Mouse (Mus musculus) hindbrain, embryonic 13.5 days (tissue): ENCODE results near the gene Auts2. TPM values are rescaled to one million over a fixed set of nuclear protein-coding genes. Genes with fewer than 3 reads are reported as not detected.

Source experiments
- ATAC-seq: fragments of 200-750 bp; cut with Nextera tagmentation; 2 replicates; pipeline ENCODE4 v1.8.0; 2017; ENCODE audit warnings: moderate TSS enrichment; ENCODE audit not compliant: low FRiP score
- H3K27ac ChIP-seq: fragments of 300-500 bp; sonication (generic); 2 replicates; pipeline ENCODE4 v1.5.1; 2015; ENCODE audit warnings: inconsistent platforms, mild to moderate bottlenecking, moderate library complexity
- H3K27me3 ChIP-seq: fragments of 300-500 bp; sonication (generic); 2 replicates; pipeline ENCODE4 v1.6.1; 2015; ENCODE audit warnings: mild to moderate bottlenecking, inconsistent platforms
- H3K36me3 ChIP-seq: fragments of 300-500 bp; sonication (generic); 2 replicates; pipeline ENCODE4 v1.6.1; 2015; ENCODE audit warnings: mild to moderate bottlenecking, inconsistent platforms
- H3K4me1 ChIP-seq: fragments of 300-500 bp; sonication (generic); replicated peaks from 2 replicates; pipeline ENCODE4 v1.6.1; 2015; ENCODE audit warnings: inconsistent platforms
- H3K4me2 ChIP-seq: fragments of 300-500 bp; sonication (generic); 2 replicates; pipeline ENCODE4 v1.6.1; 2015; ENCODE audit warnings: inconsistent platforms, mild to moderate bottlenecking, moderate library complexity
- H3K4me3 ChIP-seq: fragments of 300-500 bp; sonication (generic); 2 replicates; pipeline ENCODE4 v1.5.1; 2015; ENCODE audit warnings: mild to moderate bottlenecking, inconsistent platforms
- H3K9ac ChIP-seq: fragments of 300-500 bp; sonication (generic); 2 replicates; pipeline ENCODE4 v1.6.1; 2015; ENCODE audit warnings: mild to moderate bottlenecking, inconsistent platforms
- H3K9me3 ChIP-seq: fragments of 300-500 bp; sonication (generic); 2 replicates; pipeline ENCODE4 v1.6.1; 2016; ENCODE audit warnings: inconsistent platforms
- WGBS: fragments of 180-500 bp; shearing (Covaris S2); methylation state at CpG from one replicate; pipeline ENCODE4 v1.1.7; 2015; 5-methylcytosine and 5-hydroxymethylcytosine counted together
- polyA plus RNA-seq: library from polyadenylated mRNA; unstranded; fragments of >200 nt; fragmentation: Nextera tagmentation; extraction: Ambion mirVana; gene quantifications from 2 replicates; pipeline ENCODE4 v1.2.1, GENCODE M21; 2015

Auts2 gene
- polyA plus RNA-seq, 1 experiment from 2014 or later: 89.9 TPM

- peaks cover 24% of the 10 kb centered on the region for H3K4me1 ChIP-seq
- H3K9me3 ChIP-seq: no peaks in the 10 kb centered on the region
- H3K27ac ChIP-seq: peak overlapping the region; percentile 9; the same call in 1 of the 2 replicates
- 78% methylated on average over 7 of the region's 7 CpGs for WGBS
- H3K4me2 ChIP-seq: no peak overlapping the region
- no peaks in the 10 kb centered on the region for H3K27me3 ChIP-seq
- no peak for ATAC-seq
- no peaks in the 10 kb centered on the region for H3K36me3 ChIP-seq
- H3K9ac ChIP-seq: no peak overlapping the region
- no peak overlapping the region for H3K4me3 ChIP-seq
These were observed 534.4 kb downstream of the Auts2 start for GRCm38 (mm10) chr5:132008703-132009222.

- 79% methylated on average over 4 of the region's 4 CpGs for WGBS
- Histone ChIP-seq H3K27me3 (no peaks in the 10 kb centered on the region), H3K4me2 (no peak overlapping the region), H3K27ac (no peak overlapping the region), H3K36me3 (no peaks in the 10 kb centered on the region), H3K4me3 (no peak overlapping the region), H3K4me1 (peaks cover 20% of the 10 kb centered on the region), H3K9me3 (no peaks in the 10 kb centered on the region), H3K9ac (no peak overlapping the region)
- no peak for ATAC-seq
These were observed 535.2 kb downstream of the Auts2 start for GRCm38 (mm10) chr5:132007907-132008306.

- Histone ChIP-seq H3K4me3 (no peak overlapping the region), H3K4me1 (peaks cover 25% of the 10 kb centered on the region), H3K36me3 (no peaks in the 10 kb centered on the region), H3K27ac (no peak overlapping the region), H3K4me2 (no peak overlapping the region), H3K9me3 (no peaks in the 10 kb centered on the region), H3K27me3 (no peaks in the 10 kb centered on the region), H3K9ac (no peak overlapping the region)
- 70% methylated on average over 12 of the region's 12 CpGs for WGBS
- no peak for ATAC-seq
These were observed 550.4 kb downstream of the Auts2 start for GRCm38 (mm10) chr5:131992681-131993211.

- no peaks in the 10 kb centered on the region for H3K9me3 ChIP-seq
- ATAC-seq: no peak
- H3K36me3 ChIP-seq: no peaks in the 10 kb centered on the region
- 90% methylated on average over 6 of the region's 6 CpGs for WGBS
- no peaks in the 10 kb centered on the region for H3K27me3 ChIP-seq
- no peak overlapping the region for H3K27ac ChIP-seq
- H3K9ac ChIP-seq: no peak overlapping the region
- peaks cover 24% of the 10 kb centered on the region for H3K4me1 ChIP-seq
- H3K4me2 ChIP-seq: no peak overlapping the region
- no peak overlapping the region for H3K4me3 ChIP-seq
These were observed 550.9 kb downstream of the Auts2 start for GRCm38 (mm10) chr5:131992268-131992667.

- no peak overlapping the region for H3K4me2 ChIP-seq
- no peaks in the 10 kb centered on the region for H3K27me3 ChIP-seq
- peaks cover 20% of the 10 kb centered on the region for H3K4me1 ChIP-seq
- ATAC-seq: no peak
- H3K9ac ChIP-seq: no peak overlapping the region
- H3K36me3 ChIP-seq: no peaks in the 10 kb centered on the region
- 41% methylated on average over 1 of the region's 1 CpGs for WGBS
- no peaks in the 10 kb centered on the region for H3K9me3 ChIP-seq
- H3K4me3 ChIP-seq: no peak overlapping the region
- peak overlapping the region; percentile 45; the same call in 1 of the 2 replicates for H3K27ac ChIP-seq
These were observed 552.6 kb downstream of the Auts2 start for GRCm38 (mm10) chr5:131990532-131990931.

- H3K4me3 ChIP-seq: no peak overlapping the region
- 78% methylated on average over 3 of the region's 3 CpGs for WGBS
- no peak overlapping the region for H3K9ac ChIP-seq
- H3K4me1 ChIP-seq: peaks cover 17% of the 10 kb centered on the region; the same call in 1 of the 2 replicates
- no peaks in the 10 kb centered on the region for H3K36me3 ChIP-seq
- H3K27ac ChIP-seq: no peak overlapping the region
- no peak for ATAC-seq
- H3K4me2 ChIP-seq: no peak overlapping the region
- no peaks in the 10 kb centered on the region for H3K9me3 ChIP-seq
- no peaks in the 10 kb centered on the region for H3K27me3 ChIP-seq
These were observed 561.7 kb downstream of the Auts2 start for GRCm38 (mm10) chr5:131981451-131981850.

- no peak for ATAC-seq
- no peak overlapping the region for H3K4me2 ChIP-seq
- 72% methylated on average over 9 of the region's 9 CpGs for WGBS
- no peaks in the 10 kb centered on the region for H3K9me3 ChIP-seq
- H3K4me3 ChIP-seq: no peak overlapping the region
- peaks cover 17% of the 10 kb centered on the region; the same call in 1 of the 2 replicates for H3K4me1 ChIP-seq
- H3K27me3 ChIP-seq: no peaks in the 10 kb centered on the region
- no peak overlapping the region for H3K9ac ChIP-seq
- no peaks in the 10 kb centered on the region for H3K36me3 ChIP-seq
- H3K27ac ChIP-seq: no peak overlapping the region
These were observed 564.2 kb downstream of the Auts2 start for GRCm38 (mm10) chr5:131978939-131979338.

GRCm38 (mm10) chr5:131977497-131977896, 565.6 kb downstream of the Auts2 start:
- Histone ChIP-seq H3K9me3 (no peaks in the 10 kb centered on the region), H3K36me3 (no peaks in the 10 kb centered on the region), H3K4me2 (no peak overlapping the region), H3K4me3 (no peak overlapping the region), H3K4me1 (peaks cover 8% of the 10 kb centered on the region), H3K9ac (no peak overlapping the region), H3K27me3 (no peaks in the 10 kb centered on the region), H3K27ac (no peak overlapping the region)
- 54% methylated on average over 3 of the region's 3 CpGs for WGBS
- ATAC-seq: no peak

GRCm38 (mm10) chr5:131971901-131972300, 571.2 kb downstream of the Auts2 start:
- no peak overlapping the region for H3K9ac ChIP-seq
- 93% methylated on average over 2 of the region's 2 CpGs for WGBS
- no peaks in the 10 kb centered on the region for H3K27me3 ChIP-seq
- H3K27ac ChIP-seq: no peak overlapping the region
- no peaks in the 10 kb centered on the region for H3K36me3 ChIP-seq
- H3K4me3 ChIP-seq: no peak overlapping the region
- peaks cover 22% of the 10 kb centered on the region for H3K4me1 ChIP-seq
- no peak for ATAC-seq
- H3K9me3 ChIP-seq: no peaks in the 10 kb centered on the region
- H3K4me2 ChIP-seq: no peak overlapping the region

- ATAC-seq: no peak
- no peak overlapping the region for H3K9ac ChIP-seq
- peaks cover 23% of the 10 kb centered on the region for H3K4me1 ChIP-seq
- H3K4me2 ChIP-seq: no peak overlapping the region
- H3K36me3 ChIP-seq: peaks cover 6% of the 10 kb centered on the region; the same call in 1 of the 2 replicates
- WGBS: 88% methylated on average over 6 of the region's 6 CpGs
- no peaks in the 10 kb centered on the region for H3K27me3 ChIP-seq
- no peak overlapping the region for H3K27ac ChIP-seq
- H3K9me3 ChIP-seq: no peaks in the 10 kb centered on the region
- H3K4me3 ChIP-seq: no peak overlapping the region
These were observed 577.6 kb downstream of the Auts2 start for GRCm38 (mm10) chr5:131965499-131965898.

GRCm38 (mm10) chr5:131963565-131963964, 579.6 kb downstream of the Auts2 start:
- no peak overlapping the region for H3K9ac ChIP-seq
- 88% methylated on average over 4 of the region's 4 CpGs for WGBS
- H3K4me1 ChIP-seq: peaks cover 21% of the 10 kb centered on the region
- no peak overlapping the region for H3K4me3 ChIP-seq
- H3K27me3 ChIP-seq: no peaks in the 10 kb centered on the region
- no peaks in the 10 kb centered on the region for H3K9me3 ChIP-seq
- H3K4me2 ChIP-seq: no peak overlapping the region
- H3K36me3 ChIP-seq: peaks cover 6% of the 10 kb centered on the region; the same call in 1 of the 2 replicates
- H3K27ac ChIP-seq: no peak overlapping the region
- no peak for ATAC-seq

- Histone ChIP-seq H3K27me3 (no peaks in the 10 kb centered on the region), H3K27ac (no peak overlapping the region), H3K9me3 (no peaks in the 10 kb centered on the region), H3K36me3 (peaks cover 6% of the 10 kb centered on the region; the same call in 1 of the 2 replicates), H3K4me1 (peaks cover 11% of the 10 kb centered on the region), H3K4me2 (no peak overlapping the region), H3K9ac (no peak overlapping the region), H3K4me3 (no peak overlapping the region)
- 90% methylated on average over 2 of the region's 2 CpGs for WGBS
- no peak for ATAC-seq
These were observed 581.3 kb downstream of the Auts2 start for GRCm38 (mm10) chr5:131961859-131962258.

GRCm38 (mm10) chr5:131960432-131960831, 582.7 kb downstream of the Auts2 start:
- H3K36me3 ChIP-seq: peaks cover 6% of the 10 kb centered on the region; the same call in 1 of the 2 replicates
- H3K9ac ChIP-seq: no peak overlapping the region
- H3K9me3 ChIP-seq: no peaks in the 10 kb centered on the region
- H3K4me1 ChIP-seq: peaks cover 14% of the 10 kb centered on the region
- H3K27ac ChIP-seq: no peak overlapping the region
- ATAC-seq: no peak
- no peak overlapping the region for H3K4me2 ChIP-seq
- no peaks in the 10 kb centered on the region for H3K27me3 ChIP-seq
- no peak overlapping the region for H3K4me3 ChIP-seq
